Mouse (Mus musculus): ENCODE measurements around the gene Zcchc17. TPM values are rescaled to one million over a fixed set of nuclear protein-coding genes. Genes with fewer than 3 reads are reported as not detected.

Zcchc17 gene
- 91.3 and 91.7 TPM in 2 replicates for polyA plus RNA-seq (2014; fragmentation: Nextera tagmentation; extraction: Ambion mirVana)

- H3K27me3 ChIP-seq (replicated peaks; ENCODE audit: control insufficient read depth, insufficient read depth, low read length): no peaks in the 10 kb centered on the region
- peaks cover 14% of the 10 kb centered on the region for H3K4me1 ChIP-seq (ENCODE audit: control insufficient read depth, insufficient read depth, low read length)
- peak within 1 kb of the TSS; percentile 73 for H3K4me3 ChIP-seq (ENCODE audit: low read depth, low read length)
- peak within 1 kb of the TSS; percentile 80 for H3K27ac ChIP-seq (ENCODE audit: low read depth, low read length)
- peaks cover 21% of the 10 kb centered on the region for H3K36me3 ChIP-seq (ENCODE audit: control insufficient read depth, insufficient read depth, low read length)
- peak within 1 kb of the TSS; percentile 90 for H3K4me2 ChIP-seq (ENCODE audit: low read length)
- WGBS: under 1% methylated on average over 49 of the region's 49 CpGs
- peak; percentile 100 for DNase-seq (ENCODE audit: low spot score)
- ATAC-seq: peak; percentile 100
- peak within 1 kb of the TSS; percentile 91 for H3K9ac ChIP-seq (ENCODE audit: low read length)
- H3K9me3 ChIP-seq (replicated peaks; ENCODE audit: control insufficient read depth, low read length): no peaks in the 10 kb centered on the region
Observed at GRCm38 (mm10) chr4:130359486-130360237, at the start of gene Zcchc17, which contains the start of gene Snrnp40. Gene Zcchc17, minus strand, starts transcription at chr4:130359943. Gene Snrnp40, plus strand, starts transcription at chr4:130360132.

GRCm38 (mm10) chr4:130391265-130391664, 31.5 kb upstream of the Zcchc17 start:
- Histone ChIP-seq H3K9ac (ENCODE audit: low read length) (no peak overlapping the region), H3K36me3 (ENCODE audit: control insufficient read depth, insufficient read depth, low read length) (peaks cover 44% of the 10 kb centered on the region), H3K27me3 (replicated peaks; ENCODE audit: control insufficient read depth, insufficient read depth, low read length) (no peaks in the 10 kb centered on the region), H3K4me2 (ENCODE audit: low read length) (no peak overlapping the region), H3K4me1 (ENCODE audit: control insufficient read depth, insufficient read depth, low read length) (no peaks in the 10 kb centered on the region), H3K4me3 (ENCODE audit: low read depth, low read length) (no peak overlapping the region), H3K9me3 (replicated peaks; ENCODE audit: control insufficient read depth, low read length) (no peaks in the 10 kb centered on the region), H3K27ac (ENCODE audit: low read depth, low read length) (no peak overlapping the region)
- ATAC-seq (no peak), DNase-seq (ENCODE audit: low spot score) (peak; percentile 14)
- 65% methylated on average over 3 of the region's 3 CpGs for WGBS

- no peak for DNase-seq (ENCODE audit: low spot score)
- no peak for ATAC-seq
- Histone ChIP-seq H3K27ac (ENCODE audit: low read depth, low read length) (no peak overlapping the region), H3K9ac (ENCODE audit: low read length) (no peak overlapping the region), H3K9me3 (replicated peaks; ENCODE audit: control insufficient read depth, low read length) (no peaks in the 10 kb centered on the region), H3K4me2 (ENCODE audit: low read length) (no peak overlapping the region), H3K4me3 (ENCODE audit: low read depth, low read length) (no peak overlapping the region), H3K36me3 (ENCODE audit: control insufficient read depth, insufficient read depth, low read length) (peaks cover 56% of the 10 kb centered on the region), H3K27me3 (replicated peaks; ENCODE audit: control insufficient read depth, insufficient read depth, low read length) (no peaks in the 10 kb centered on the region), H3K4me1 (ENCODE audit: control insufficient read depth, insufficient read depth, low read length) (no peaks in the 10 kb centered on the region)
- 93% methylated on average over 7 of the region's 7 CpGs for WGBS
Observed at GRCm38 (mm10) chr4:130389927-130390326, 30.2 kb upstream of the Zcchc17 start.

GRCm38 (mm10) chr4:130389496-130389895, 29.8 kb upstream of the Zcchc17 start:
- no peak for ATAC-seq
- H3K9me3 ChIP-seq (replicated peaks; ENCODE audit: control insufficient read depth, low read length): no peaks in the 10 kb centered on the region
- no peak overlapping the region for H3K4me3 ChIP-seq (ENCODE audit: low read depth, low read length)
- H3K9ac ChIP-seq (ENCODE audit: low read length): no peak overlapping the region
- H3K4me1 ChIP-seq (ENCODE audit: control insufficient read depth, insufficient read depth, low read length): no peaks in the 10 kb centered on the region
- no peaks in the 10 kb centered on the region for H3K27me3 ChIP-seq (replicated peaks; ENCODE audit: control insufficient read depth, insufficient read depth, low read length)
- no peak for DNase-seq (ENCODE audit: low spot score)
- no peak overlapping the region for H3K27ac ChIP-seq (ENCODE audit: low read depth, low read length)
- WGBS: 87% methylated on average over 6 of the region's 6 CpGs
- H3K36me3 ChIP-seq (ENCODE audit: control insufficient read depth, insufficient read depth, low read length): peaks cover 60% of the 10 kb centered on the region
- no peak overlapping the region for H3K4me2 ChIP-seq (ENCODE audit: low read length)

- DNase-seq (ENCODE audit: low spot score) (no peak), ATAC-seq (no peak)
- no peak overlapping the region for H3K4me2 ChIP-seq (ENCODE audit: low read length)
- no peak overlapping the region for H3K27ac ChIP-seq (ENCODE audit: low read depth, low read length)
- no peak overlapping the region for H3K4me3 ChIP-seq (ENCODE audit: low read depth, low read length)
- no peak overlapping the region for H3K9ac ChIP-seq (ENCODE audit: low read length)
- no peaks in the 10 kb centered on the region for H3K27me3 ChIP-seq (replicated peaks; ENCODE audit: control insufficient read depth, insufficient read depth, low read length)
- no peaks in the 10 kb centered on the region for H3K9me3 ChIP-seq (replicated peaks; ENCODE audit: control insufficient read depth, low read length)
- WGBS: 92% methylated on average over 3 of the region's 3 CpGs
- H3K4me1 ChIP-seq (ENCODE audit: control insufficient read depth, insufficient read depth, low read length): no peaks in the 10 kb centered on the region
- peaks cover 82% of the 10 kb centered on the region for H3K36me3 ChIP-seq (ENCODE audit: control insufficient read depth, insufficient read depth, low read length)
Observed at GRCm38 (mm10) chr4:130387256-130387655, 27.5 kb upstream of the Zcchc17 start.

- 85% methylated on average over 2 of the region's 2 CpGs for WGBS
- H3K4me2 ChIP-seq (ENCODE audit: low read length): no peak overlapping the region
- no peak for DNase-seq (ENCODE audit: low spot score)
- H3K27me3 ChIP-seq (replicated peaks; ENCODE audit: control insufficient read depth, insufficient read depth, low read length): no peaks in the 10 kb centered on the region
- H3K9ac ChIP-seq (ENCODE audit: low read length): no peak overlapping the region
- peaks cover 92% of the 10 kb centered on the region for H3K36me3 ChIP-seq (ENCODE audit: control insufficient read depth, insufficient read depth, low read length)
- H3K9me3 ChIP-seq (replicated peaks; ENCODE audit: control insufficient read depth, low read length): no peaks in the 10 kb centered on the region
- ATAC-seq: no peak
- H3K4me1 ChIP-seq (ENCODE audit: control insufficient read depth, insufficient read depth, low read length): no peaks in the 10 kb centered on the region
- H3K4me3 ChIP-seq (ENCODE audit: low read depth, low read length): no peak overlapping the region
- H3K27ac ChIP-seq (ENCODE audit: low read depth, low read length): no peak overlapping the region
Observed at GRCm38 (mm10) chr4:130380418-130380817, 20.7 kb upstream of the Zcchc17 start.

- no peak for ATAC-seq
- H3K9me3 ChIP-seq (replicated peaks; ENCODE audit: control insufficient read depth, low read length): no peaks in the 10 kb centered on the region
- no peaks in the 10 kb centered on the region for H3K4me1 ChIP-seq (ENCODE audit: control insufficient read depth, insufficient read depth, low read length)
- no peak for DNase-seq (ENCODE audit: low spot score)
- no peak overlapping the region for H3K4me3 ChIP-seq (ENCODE audit: low read depth, low read length)
- no peak overlapping the region for H3K9ac ChIP-seq (ENCODE audit: low read length)
- no peak overlapping the region for H3K4me2 ChIP-seq (ENCODE audit: low read length)
- H3K27ac ChIP-seq (ENCODE audit: low read depth, low read length): no peak overlapping the region
- H3K36me3 ChIP-seq (ENCODE audit: control insufficient read depth, insufficient read depth, low read length): peaks cover 93% of the 10 kb centered on the region
- H3K27me3 ChIP-seq (replicated peaks; ENCODE audit: control insufficient read depth, insufficient read depth, low read length): no peaks in the 10 kb centered on the region
- 97% methylated on average over 2 of the region's 2 CpGs for WGBS
Observed at GRCm38 (mm10) chr4:130379181-130379580, 19.4 kb upstream of the Zcchc17 start.

GRCm38 (mm10) chr4:130377500-130377899, 17.8 kb upstream of the Zcchc17 start:
- DNase-seq (ENCODE audit: low spot score) (no peak), ATAC-seq (no peak)
- Histone ChIP-seq H3K4me1 (ENCODE audit: control insufficient read depth, insufficient read depth, low read length) (no peaks in the 10 kb centered on the region), H3K9me3 (replicated peaks; ENCODE audit: control insufficient read depth, low read length) (no peaks in the 10 kb centered on the region), H3K9ac (ENCODE audit: low read length) (no peak overlapping the region), H3K36me3 (ENCODE audit: control insufficient read depth, insufficient read depth, low read length) (peaks cover 93% of the 10 kb centered on the region), H3K27me3 (replicated peaks; ENCODE audit: control insufficient read depth, insufficient read depth, low read length) (no peaks in the 10 kb centered on the region), H3K4me2 (ENCODE audit: low read length) (no peak overlapping the region), H3K27ac (ENCODE audit: low read depth, low read length) (no peak overlapping the region), H3K4me3 (ENCODE audit: low read depth, low read length) (no peak overlapping the region)
- 87% methylated on average over 4 of the region's 4 CpGs for WGBS

- Histone ChIP-seq H3K4me2 (ENCODE audit: low read length) (no peak overlapping the region), H3K27ac (ENCODE audit: low read depth, low read length) (no peak overlapping the region), H3K9me3 (replicated peaks; ENCODE audit: control insufficient read depth, low read length) (no peaks in the 10 kb centered on the region), H3K9ac (ENCODE audit: low read length) (no peak overlapping the region), H3K4me3 (ENCODE audit: low read depth, low read length) (no peak overlapping the region), H3K27me3 (replicated peaks; ENCODE audit: control insufficient read depth, insufficient read depth, low read length) (no peaks in the 10 kb centered on the region), H3K4me1 (ENCODE audit: control insufficient read depth, insufficient read depth, low read length) (no peaks in the 10 kb centered on the region), H3K36me3 (ENCODE audit: control insufficient read depth, insufficient read depth, low read length) (peaks cover 87% of the 10 kb centered on the region)
- WGBS: 83% methylated on average over 4 of the region's 4 CpGs
- no peak for ATAC-seq
- peak; percentile 61 for DNase-seq (ENCODE audit: low spot score)
Observed at GRCm38 (mm10) chr4:130376675-130377074, 16.9 kb upstream of the Zcchc17 start.

All from forebrain, embryonic 14.5 days (tissue).